Mouse (Mus musculus) embryonic stem cell, embryonic (primary cell): ENCODE data around the gene Zmynd8.

Experiments
- CTCF ChIA-PET, 4 experiments: fragments of 300-600 bp in 2 of 4; fragments of 350-600 bp in 2 of 4; sonication (Branson Sonifier 250); formaldehyde crosslinking; loops; one replicate each; lab custom pipeline; 2022; ENCODE audit warnings: inconsistent platforms in 2 of 4; lab: Charles Lee
- POLR2A ChIA-PET, 4 experiments: fragments of 300-600 bp in 2 of 4; fragments of 350-600 bp in 2 of 4; sonication (Branson Sonifier 250); formaldehyde crosslinking; loops; one replicate each; lab custom pipeline; 2022; ENCODE audit warnings: antibody characterized with exemption in 4 of 4, inconsistent platforms in 1 of 4; lab: Charles Lee

The Zmynd8 gene

GRCm38 (mm10) chr2:165898202-165899194 is at the start of gene Zmynd8:
TSS of gene Zmynd8 (minus strand) at chr2:165899016.
- POLR2A ChIA-PET, result interaction anchor here (0.5 to 9.6 kb wide), 70 partner anchors 8 to 1016 kb away, joined by 3 to 189 read pairs (median 5); partner anchors contain the start of gene Ncoa3 (in 2 of the 4)
- CTCF ChIA-PET, result interaction anchor here (0.6 to 3.6 kb wide), 28 partner anchors 10 to 184 kb away, joined by 3 to 28 read pairs (median 4); no protein-coding TSS in a partner anchor

GRCm38 (mm10) chr2:165948007-165948406 is 49.2 kb upstream of the Zmynd8 start:
- ChIA-PET CTCF (no interaction called here), POLR2A (interaction anchor here (0.6 to 2.4 kb wide), 4 partner anchors 21 to 119 kb away, joined by 3 to 13 read pairs (median 6); partner anchors contain the start of gene Ncoa3 (in 1 of the 4))

GRCm38 (mm10) chr2:165946046-165946564 is 47.3 kb upstream of the Zmynd8 start:
- ChIA-PET POLR2A (interaction anchor here in 3 of 4 experiments (0.6 to 1.9 kb wide), 5 partner anchors 13 to 134 kb away, joined by 3 to 13 read pairs (median 6); partner anchors contain the start of gene Ncoa3 (in 1 of the 3)), CTCF (interaction anchor here in 2 of 4 experiments (0.9 to 3.8 kb wide), 2 partner anchors 48 to 90 kb away, joined by 5 to 31 read pairs; partner anchors contain the start of gene Ncoa3 (in 1 of the 2))

- POLR2A ChIA-PET, result interaction anchor here (0.6 to 3.3 kb wide), 19 partner anchors 15 to 846 kb away, joined by 3 to 12 read pairs (median 3); partner anchors contain the start of gene Ncoa3 (in 1 of the 4)
- CTCF ChIA-PET, result interaction anchor here in 3 of 4 experiments (0.9 to 3.8 kb wide), 12 partner anchors 10 to 138 kb away, joined by 3 to 31 read pairs (median 5); partner anchors contain the start of gene Ncoa3 (in 1 of the 3)
These were observed 45.9 kb upstream of the Zmynd8 start for GRCm38 (mm10) chr2:165944576-165945351.

- CTCF ChIA-PET, result interaction anchor here (0.6 to 3.8 kb wide), 15 partner anchors 12 to 641 kb away, joined by 3 to 31 read pairs (median 4); partner anchors contain the start of gene Ncoa3 (in 1 of the 4)
- POLR2A ChIA-PET, result interaction anchor here in 2 of 4 experiments (1.0 to 3.3 kb wide), 9 partner anchors 8 to 109 kb away, joined by 3 to 12 read pairs (median 3); no protein-coding TSS in a partner anchor
These were observed 44.3 kb upstream of the Zmynd8 start for GRCm38 (mm10) chr2:165943113-165943512.

GRCm38 (mm10) chr2:165936106-165936505 is 37.3 kb upstream of the Zmynd8 start:
- POLR2A ChIA-PET, result interaction anchor here in 3 of 4 experiments (0.6 to 2.0 kb wide), 6 partner anchors 9 to 51 kb away, joined by 3 to 9 read pairs (median 4); no protein-coding TSS in a partner anchor
- CTCF ChIA-PET, result interaction anchor here in 1 of 4 experiments (0.6 kb wide), 2 partner anchors 36 to 116 kb away, joined by 3 read pairs; no protein-coding TSS in a partner anchor

- POLR2A ChIA-PET, result interaction anchor here in 3 of 4 experiments (0.6 to 3.1 kb wide), 19 partner anchors 8 to 143 kb away, joined by 3 to 23 read pairs (median 5); partner anchors contain the start of gene Ncoa3 (in 2 of the 3)
- CTCF ChIA-PET, result interaction anchor here in 2 of 4 experiments (0.6 to 1.6 kb wide), 13 partner anchors 15 to 155 kb away, joined by 3 to 7 read pairs (median 4); no protein-coding TSS in a partner anchor
These were observed 28.9 kb upstream of the Zmynd8 start for GRCm38 (mm10) chr2:165927705-165928104.

- ChIA-PET CTCF (interaction anchor here (0.5 to 3.1 kb wide), 13 partner anchors 9 to 285 kb away, joined by 3 to 8 read pairs (median 3); no protein-coding TSS in a partner anchor), POLR2A (interaction anchor here (0.6 to 3.1 kb wide), 25 partner anchors 8 to 141 kb away, joined by 3 to 23 read pairs (median 4); partner anchors contain the start of gene Ncoa3 (in 1 of the 4))
These were observed 27.4 kb upstream of the Zmynd8 start for GRCm38 (mm10) chr2:165926191-165926590.

GRCm38 (mm10) chr2:165925144-165925543 is 26.3 kb upstream of the Zmynd8 start:
- POLR2A ChIA-PET, result interaction anchor here in 3 of 4 experiments (0.9 to 3.1 kb wide), 12 partner anchors 9 to 144 kb away, joined by 3 to 12 read pairs (median 3); partner anchors contain the start of gene Ncoa3 (in 1 of the 3)

GRCm38 (mm10) chr2:165924695-165925094 is 25.9 kb upstream of the Zmynd8 start:
- CTCF ChIA-PET, result interaction anchor here in 3 of 4 experiments (0.6 to 3.1 kb wide), 10 partner anchors 10 to 650 kb away, joined by 3 to 8 read pairs (median 3); no protein-coding TSS in a partner anchor
- POLR2A ChIA-PET, result interaction anchor here in 3 of 4 experiments (0.5 to 3.1 kb wide), 14 partner anchors 9 to 144 kb away, joined by 3 to 13 read pairs (median 3); partner anchors contain the start of gene Ncoa3 (in 1 of the 3)

More at GRCm38 (mm10) chr2:165925144-165925543, 26.3 kb upstream of the Zmynd8 start:
- CTCF ChIA-PET, result interaction anchor here in 2 of 4 experiments (0.6 to 3.1 kb wide), 6 partner anchors 11 to 227 kb away, joined by 3 to 8 read pairs (median 3); no protein-coding TSS in a partner anchor

GRCm38 (mm10) chr2:165923715-165924114 is 24.9 kb upstream of the Zmynd8 start:
- CTCF ChIA-PET, result interaction anchor here in 2 of 4 experiments (0.8 to 3.1 kb wide), 4 partner anchors 112 to 159 kb away, joined by 3 to 12 read pairs (median 8); no protein-coding TSS in a partner anchor
- POLR2A ChIA-PET, result interaction anchor here in 3 of 4 experiments (0.7 to 3.5 kb wide), 8 partner anchors 15 to 630 kb away, joined by 3 to 16 read pairs (median 3); partner anchors contain the start of gene Ncoa3 (in 1 of the 3)

GRCm38 (mm10) chr2:165922994-165923393 is 24.2 kb upstream of the Zmynd8 start:
- ChIA-PET CTCF (interaction anchor here in 2 of 4 experiments (0.7 to 3.1 kb wide), 2 partner anchors 159 to 178 kb away, joined by 3 to 12 read pairs; no protein-coding TSS in a partner anchor), POLR2A (interaction anchor here in 3 of 4 experiments (0.6 to 3.5 kb wide), 16 partner anchors 8 to 409 kb away, joined by 3 to 16 read pairs (median 3); partner anchors contain the start of gene Ncoa3 (in 1 of the 3))

GRCm38 (mm10) chr2:165922047-165922728 is 23.4 kb upstream of the Zmynd8 start:
- CTCF ChIA-PET, result interaction anchor here in 3 of 4 experiments (0.6 to 3.1 kb wide), 10 partner anchors 78 to 984 kb away, joined by 3 to 12 read pairs (median 3); partner anchors contain the start of gene Cse1l (in 1 of the 3)
- POLR2A ChIA-PET, result interaction anchor here (0.6 to 3.5 kb wide), 26 partner anchors 7 to 410 kb away, joined by 3 to 16 read pairs (median 4); partner anchors contain the start of genes Ncoa3 (in 2 of the 4) and Sulf2 (in 1 of the 4)

- CTCF ChIA-PET, result interaction anchor here (0.6 to 1.7 kb wide), 19 partner anchors 10 to 419 kb away, joined by 3 to 14 read pairs (median 3); no protein-coding TSS in a partner anchor
- POLR2A ChIA-PET, result interaction anchor here in 3 of 4 experiments (0.6 to 2.4 kb wide), 19 partner anchors 8 to 104 kb away, joined by 3 to 10 read pairs (median 3); no protein-coding TSS in a partner anchor
These were observed 15.5 kb upstream of the Zmynd8 start for GRCm38 (mm10) chr2:165914298-165914697.

GRCm38 (mm10) chr2:165913073-165913472 is 14.3 kb upstream of the Zmynd8 start:
- POLR2A ChIA-PET, result interaction anchor here in 3 of 4 experiments (0.8 to 2.4 kb wide), 10 partner anchors 29 to 133 kb away, joined by 3 to 10 read pairs (median 4); no protein-coding TSS in a partner anchor

More at GRCm38 (mm10) chr2:165913073-165913472, 14.3 kb upstream of the Zmynd8 start:
- CTCF ChIA-PET, result interaction anchor here in 2 of 4 experiments (1.0 to 1.3 kb wide), 3 partner anchors 94 to 127 kb away, joined by 3 to 4 read pairs (median 4); no protein-coding TSS in a partner anchor
